ENCODE assay signal across 9 mouse cellular contexts in the genomic region with DNA sequence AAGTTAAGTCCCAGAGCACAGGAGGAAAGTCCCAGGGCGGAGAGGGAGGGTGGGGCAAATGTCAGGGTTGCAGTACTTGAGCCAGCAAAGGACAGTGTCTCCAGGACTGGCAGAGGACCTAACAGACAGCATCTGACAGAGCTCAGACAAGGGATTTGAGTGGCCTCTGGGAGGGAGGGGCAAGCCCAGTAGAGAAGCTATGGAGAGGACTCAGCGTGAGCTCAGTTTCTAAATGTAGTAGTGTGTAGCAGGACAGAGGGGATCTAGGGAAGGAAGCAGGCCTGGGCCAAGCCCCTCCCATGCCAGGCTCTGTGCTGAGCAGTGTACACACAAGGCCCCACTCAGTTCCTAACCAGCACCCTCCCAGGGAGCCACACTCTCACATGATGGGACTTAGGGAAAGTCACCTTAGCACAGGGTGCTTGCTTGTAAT.
DNase-seq lines count a peak whose midpoint lies in the region; ATAC-seq and TF ChIP-seq lines count a peak whose summit lies in the region.
"Had no signal": no experiment of that assay in that cellular context is flagged by ENCODE, and none has a peak within 500 bp of the region (broad histone marks: within the 10 kb centered on the region; RNA-seq: fewer than 3 reads in every experiment).

No protein-coding gene starts in this region.

- WGBS in embryonic facial prominence, embryonic 13.5 days: 79% methylated on average over 2 of the region's 2 CpGs
- WGBS in heart, embryonic 15.5 days: 23% methylated on average over 2 of the region's 2 CpGs
- 43% methylated on average over 2 of the region's 2 CpGs for WGBS in lung, postnatal 0 days
- 77% methylated on average over 2 of the region's 2 CpGs for WGBS in forebrain, embryonic 10.5 days

- H3K4me3 ChIP-seq in embryonic facial prominence, embryonic 13.5 days: no peak overlapping the region
- no peak overlapping the region for H3K4me3 ChIP-seq in heart, embryonic 15.5 days
- H3K4me3 ChIP-seq in lung, postnatal 0 days (ENCODE audit: low read depth, low read length): no peak overlapping the region
- H3K4me3 ChIP-seq in forebrain, embryonic 10.5 days: no peak overlapping the region
- H3K4me3 ChIP-seq: hindbrain, embryonic 10.5 days had no signal

- no peak overlapping the region for H3K4me2 ChIP-seq in embryonic facial prominence, embryonic 13.5 days
- H3K4me2 ChIP-seq in heart, embryonic 15.5 days: no peak overlapping the region
- H3K4me2 ChIP-seq in lung, postnatal 0 days (replicated peaks; ENCODE audit: low read depth, low read length): no peak overlapping the region

- DNase-seq in adrenal gland, adult 2 months: peak; percentile 57
- DNase-seq in adrenal gland, postnatal 4 days (ENCODE audit: low spot score in 2 of 2): no peak
- DNase-seq in lung, postnatal 0 days (ENCODE audit: low spot score): peak; percentile 39
- DNase-seq in Muller cell, postnatal 12 days (ENCODE audit: inconsistent ontology term): no peak
- no peak for DNase-seq in forebrain, embryonic 10.5 days (ENCODE audit: extremely low spot score, low spot score)

- H3K27me3 ChIP-seq in embryonic facial prominence, embryonic 13.5 days: no peaks in the 10 kb centered on the region
- no peaks in the 10 kb centered on the region for H3K27me3 ChIP-seq in heart, embryonic 15.5 days
- no peaks in the 10 kb centered on the region for H3K27me3 ChIP-seq in lung, postnatal 0 days (replicated peaks; ENCODE audit: insufficient read depth, low read length)
- no peaks in the 10 kb centered on the region for H3K27me3 ChIP-seq in forebrain, embryonic 10.5 days (ENCODE audit: poor library complexity, severe bottlenecking)

- H3K4me1 ChIP-seq in embryonic facial prominence, embryonic 13.5 days: no peaks in the 10 kb centered on the region
- H3K4me1 ChIP-seq in heart, embryonic 15.5 days (replicated peaks): peaks cover 22% of the 10 kb centered on the region
- peaks cover 10% of the 10 kb centered on the region; the same call in 1 of the 2 replicates for H3K4me1 ChIP-seq in lung, postnatal 0 days (ENCODE audit: insufficient read depth, low read depth, low read length)
- H3K4me1 ChIP-seq in forebrain, embryonic 10.5 days: peaks cover 5% of the 10 kb centered on the region; the same call in 1 of the 2 replicates

- H3K9ac ChIP-seq in embryonic facial prominence, embryonic 13.5 days: no peak overlapping the region
- no peak overlapping the region for H3K9ac ChIP-seq in heart, embryonic 15.5 days
- no peak overlapping the region for H3K9ac ChIP-seq in lung, postnatal 0 days (replicated peaks; ENCODE audit: low read depth)

- no peak for TF ChIP-seq EP300 in lung, postnatal 0 days (IDR thresholded peaks at IDR 0.05)

- TF ChIP-seq CTCF in lung, postnatal 0 days (IDR thresholded peaks at IDR 0.05): no peak

- H3K27ac ChIP-seq in embryonic facial prominence, embryonic 13.5 days: no peak overlapping the region
- peak overlapping the region; percentile 78 for H3K27ac ChIP-seq in heart, embryonic 15.5 days
- H3K27ac ChIP-seq in lung, postnatal 0 days (ENCODE audit: low read length): no peak overlapping the region
- H3K27ac ChIP-seq in forebrain, embryonic 10.5 days: no peak overlapping the region
- H3K27ac ChIP-seq: hindbrain, embryonic 10.5 days had no signal

- H3K36me3 ChIP-seq in embryonic facial prominence, embryonic 13.5 days: no peaks in the 10 kb centered on the region
- H3K36me3 ChIP-seq in heart, embryonic 15.5 days: no peaks in the 10 kb centered on the region
- no peaks in the 10 kb centered on the region for H3K36me3 ChIP-seq in lung, postnatal 0 days (ENCODE audit: insufficient read depth, low read length)
- no peaks in the 10 kb centered on the region for H3K36me3 ChIP-seq in forebrain, embryonic 10.5 days (replicated peaks)
- H3K36me3 ChIP-seq: hindbrain, embryonic 10.5 days had no signal

- H3K9me3 ChIP-seq in embryonic facial prominence, embryonic 13.5 days: no peaks in the 10 kb centered on the region
- H3K9me3 ChIP-seq in heart, embryonic 15.5 days (replicated peaks): no peaks in the 10 kb centered on the region
- no peaks in the 10 kb centered on the region for H3K9me3 ChIP-seq in lung, postnatal 0 days (ENCODE audit: low read length)
- no peaks in the 10 kb centered on the region for H3K9me3 ChIP-seq in forebrain, embryonic 10.5 days
- H3K9me3 ChIP-seq: hindbrain, embryonic 10.5 days had no signal

- ATAC-seq in embryonic facial prominence, embryonic 13.5 days (ENCODE audit: insufficient number of reproducible peaks, insufficient read depth, low FRiP score, low TSS enrichment, low read depth): 0 out of 2 replicates have a peak, but pooled peaks have one; percentile 29
- peak; percentile 93 for ATAC-seq in heart, embryonic 15.5 days (replicated peaks; ENCODE audit: insufficient number of reproducible peaks, insufficient read depth, low FRiP score, low read depth)
- ATAC-seq in lung, postnatal 0 days: peak; percentile 87
- ATAC-seq in megakaryocyte progenitor cell, adult 5-6 weeks (replicated peaks; ENCODE audit: poor library complexity): no peak

Comparison
In these comparisons a context has a peak if more than half of its experiments do, and no peak if none do; other contexts are left out.
1. DNase-seq: peak in adrenal gland, adult 2 months (single experiment) and lung, postnatal 0 days (single experiment); none in adrenal gland, postnatal 4 days (0 of 2), Muller cell, postnatal 12 days (single experiment) and forebrain, embryonic 10.5 days (single experiment).